Mouse (Mus musculus) embryonic stem cell, embryonic (primary cell): Measurements from ENCODE around the gene Mindy4.

Experiments used
- CTCF ChIA-PET, 4 experiments: fragments of 300-600 bp in 2 of 4; fragments of 350-600 bp in 2 of 4; sonication (Branson Sonifier 250); formaldehyde crosslinking; loops; one replicate each; lab custom pipeline; 2022; ENCODE audit warnings: inconsistent platforms in 2 of 4; lab: Charles Lee
- POLR2A ChIA-PET, 4 experiments: fragments of 300-600 bp in 2 of 4; fragments of 350-600 bp in 2 of 4; sonication (Branson Sonifier 250); formaldehyde crosslinking; loops; one replicate each; lab custom pipeline; 2022; ENCODE audit warnings: antibody characterized with exemption in 4 of 4, inconsistent platforms in 1 of 4; lab: Charles Lee

Gene Mindy4

DNA sequence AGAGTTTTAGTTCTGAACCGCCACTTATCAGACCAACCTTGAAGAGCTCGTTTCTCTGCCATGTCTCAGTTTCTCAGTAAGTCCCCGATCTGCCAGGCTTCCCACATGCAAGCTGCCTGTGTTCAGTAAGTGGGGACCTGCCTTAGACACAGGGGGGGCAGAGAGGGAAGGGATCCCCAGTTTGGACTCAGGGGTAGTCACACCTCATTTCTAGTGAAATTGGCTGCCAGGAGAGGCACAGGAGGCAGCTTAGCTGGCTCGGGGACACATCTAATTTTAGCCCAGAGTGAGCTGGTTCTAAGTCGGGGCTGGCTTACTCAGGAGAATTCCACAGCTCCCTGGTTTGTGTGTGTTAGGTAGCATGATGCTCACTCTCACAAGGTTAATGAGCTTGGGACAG is 38.3 kb downstream of the Mindy4 start:
- POLR2A ChIA-PET = interaction anchor here in 1 of 4 experiments (0.6 kb wide), 1 partner anchor 36 kb away, joined by 3 read pairs; no protein-coding TSS in a partner anchor
- CTCF ChIA-PET = interaction anchor here (0.6 to 1.3 kb wide), 5 partner anchors 9 to 270 kb away, joined by 3 to 6 read pairs (median 5); no protein-coding TSS in a partner anchor

GRCm38 (mm10) chr6:55245680-55246079 is 42.5 kb downstream of the Mindy4 start:
- CTCF ChIA-PET = interaction anchor here in 3 of 4 experiments (0.7 to 1.7 kb wide), 3 partner anchors 13 to 274 kb away, joined by 3 to 4 read pairs (median 3); no protein-coding TSS in a partner anchor
- POLR2A ChIA-PET = no interaction called here

- ChIA-PET CTCF (interaction anchor here in 2 of 4 experiments (1.0 to 1.7 kb wide), 3 partner anchors 14 to 273 kb away, joined by 3 to 8 read pairs (median 4); no protein-coding TSS in a partner anchor), POLR2A (no interaction called here)
Measured at GRCm38 (mm10) chr6:55246441-55246840, 43.3 kb downstream of the Mindy4 start.

DNA sequence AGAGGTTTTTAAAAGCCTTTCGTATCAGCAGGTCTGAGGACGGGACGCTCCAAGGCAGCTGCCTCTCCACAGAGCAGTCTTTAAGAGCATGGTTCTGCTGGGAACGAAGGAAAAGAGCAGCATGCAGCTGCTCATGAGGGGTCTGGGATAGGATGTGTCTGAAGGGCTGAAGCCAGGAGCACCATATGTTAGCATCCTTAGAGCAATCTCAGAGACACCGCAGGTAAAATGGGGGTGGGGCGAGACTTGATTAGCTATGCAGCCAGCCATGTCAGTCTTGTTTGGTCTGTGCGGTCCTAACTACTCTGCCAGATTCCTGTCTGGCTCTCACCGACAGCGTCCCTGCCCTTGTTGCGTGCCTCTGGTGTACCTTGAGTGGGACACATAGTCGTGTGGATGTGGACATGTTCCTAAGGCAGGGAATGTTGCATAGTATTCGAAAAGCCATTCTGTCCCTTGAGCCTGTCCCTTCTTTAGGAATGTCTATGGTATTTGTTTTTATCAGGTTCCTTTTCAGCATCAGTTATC is 43.8 kb downstream of the Mindy4 start:
- ChIA-PET POLR2A (no interaction called here), CTCF (interaction anchor here in 2 of 4 experiments (1.0 to 1.7 kb wide), 3 partner anchors 14 to 273 kb away, joined by 3 to 8 read pairs (median 4); no protein-coding TSS in a partner anchor)

DNA sequence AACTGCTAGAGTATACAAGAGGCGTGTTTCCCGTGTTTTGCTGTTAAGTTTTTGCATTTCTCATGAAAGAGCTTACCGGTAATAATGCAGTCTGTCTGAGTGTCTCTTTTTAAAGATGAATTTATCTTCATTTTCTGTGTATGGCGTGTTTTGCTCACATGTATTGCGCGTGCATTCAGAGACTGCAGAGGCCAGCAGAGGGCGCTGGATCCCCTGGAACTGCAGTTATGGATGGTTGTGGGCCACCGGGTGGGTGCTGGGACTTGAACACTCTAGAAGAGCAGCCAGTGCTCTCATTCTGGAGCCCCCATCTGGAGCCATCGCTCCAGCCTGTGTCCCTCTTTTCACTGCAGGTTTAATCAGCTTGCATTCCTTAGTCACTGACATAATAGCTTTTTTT is 46.1 kb downstream of the Mindy4 start:
- ChIA-PET POLR2A (interaction anchor here in 2 of 4 experiments (0.6 to 0.9 kb wide), 4 partner anchors 32 to 263 kb away, joined by 3 to 6 read pairs (median 4); no protein-coding TSS in a partner anchor), CTCF (interaction anchor here (0.6 to 2.3 kb wide), 9 partner anchors 10 to 270 kb away, joined by 3 to 8 read pairs (median 4); no protein-coding TSS in a partner anchor)

DNA sequence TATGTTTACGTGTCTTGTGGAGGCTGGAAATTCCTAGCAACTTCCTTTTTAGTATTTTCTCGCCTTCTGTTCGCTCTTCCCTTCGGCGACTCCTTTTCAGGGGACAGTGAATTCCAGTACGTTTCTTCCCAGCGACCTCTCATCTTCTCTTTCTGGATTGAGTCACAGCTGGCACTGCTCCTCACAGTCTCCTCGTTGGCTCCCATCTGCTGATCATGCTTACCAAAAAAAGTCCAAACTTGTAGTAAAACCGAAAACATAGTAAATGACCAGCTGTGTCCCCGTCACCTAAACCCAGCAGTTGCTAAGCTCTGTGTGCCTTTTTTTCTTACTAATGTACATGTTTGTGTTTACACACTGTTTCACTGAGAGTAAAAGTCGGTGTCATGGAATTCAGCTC is 47.6 kb downstream of the Mindy4 start:
- ChIA-PET CTCF (interaction anchor here in 1 of 4 experiments (1.0 kb wide), 1 partner anchor 82 kb away, joined by 3 read pairs; no protein-coding TSS in a partner anchor), POLR2A (no interaction called here)

DNA sequence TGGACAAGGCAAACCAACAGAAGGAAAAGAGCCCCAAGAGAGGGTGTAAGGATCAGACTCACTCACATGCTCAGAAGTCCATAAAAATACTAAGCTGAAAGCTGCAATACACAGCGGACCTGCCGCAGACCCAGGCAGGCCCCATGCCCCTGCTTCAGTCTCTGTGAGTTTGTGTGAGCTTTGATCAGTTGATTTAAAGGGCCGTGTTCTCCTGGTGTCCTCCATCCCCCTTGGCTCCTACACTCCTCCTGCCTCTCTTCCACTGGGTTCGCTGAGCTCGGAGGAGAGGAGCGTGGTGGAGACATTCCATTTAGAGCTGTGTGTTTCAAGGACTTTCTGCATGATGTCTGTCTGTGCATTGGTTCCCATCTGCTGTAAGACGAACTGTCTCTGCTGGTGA is 48.4 kb downstream of the Mindy4 start:
- POLR2A ChIA-PET = no interaction called here
- CTCF ChIA-PET = interaction anchor here in 1 of 4 experiments (1.0 kb wide), 1 partner anchor 82 kb away, joined by 3 read pairs; no protein-coding TSS in a partner anchor

DNA sequence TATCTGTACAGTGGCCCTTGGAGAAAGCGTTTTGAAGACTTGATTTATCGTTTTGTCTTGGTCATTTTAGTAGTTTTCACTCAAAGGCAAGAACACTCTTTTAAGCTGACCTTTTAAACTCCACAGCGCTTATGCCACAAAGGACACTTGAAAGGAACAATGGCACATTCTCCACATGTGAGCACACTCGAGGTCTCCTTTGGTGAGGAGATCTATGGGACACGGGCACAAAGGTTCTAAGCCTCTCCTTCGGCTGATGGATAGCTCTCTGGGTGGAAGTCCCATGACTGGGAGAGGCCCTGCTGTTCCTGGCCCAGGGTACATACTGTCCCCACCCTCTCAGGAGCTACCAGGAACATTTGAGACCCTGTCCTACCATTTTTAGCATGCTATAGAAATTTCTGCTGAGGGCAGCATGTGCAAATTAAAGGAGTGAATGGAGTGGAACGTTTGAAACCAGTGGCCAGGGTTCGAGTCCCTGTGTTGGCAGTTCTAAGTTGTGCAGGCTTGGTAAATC is 49.6 kb downstream of the Mindy4 start:
- POLR2A ChIA-PET = no interaction called here
- CTCF ChIA-PET = interaction anchor here in 1 of 4 experiments (0.6 kb wide), 1 partner anchor 267 kb away, joined by 7 read pairs; no protein-coding TSS in a partner anchor

DNA sequence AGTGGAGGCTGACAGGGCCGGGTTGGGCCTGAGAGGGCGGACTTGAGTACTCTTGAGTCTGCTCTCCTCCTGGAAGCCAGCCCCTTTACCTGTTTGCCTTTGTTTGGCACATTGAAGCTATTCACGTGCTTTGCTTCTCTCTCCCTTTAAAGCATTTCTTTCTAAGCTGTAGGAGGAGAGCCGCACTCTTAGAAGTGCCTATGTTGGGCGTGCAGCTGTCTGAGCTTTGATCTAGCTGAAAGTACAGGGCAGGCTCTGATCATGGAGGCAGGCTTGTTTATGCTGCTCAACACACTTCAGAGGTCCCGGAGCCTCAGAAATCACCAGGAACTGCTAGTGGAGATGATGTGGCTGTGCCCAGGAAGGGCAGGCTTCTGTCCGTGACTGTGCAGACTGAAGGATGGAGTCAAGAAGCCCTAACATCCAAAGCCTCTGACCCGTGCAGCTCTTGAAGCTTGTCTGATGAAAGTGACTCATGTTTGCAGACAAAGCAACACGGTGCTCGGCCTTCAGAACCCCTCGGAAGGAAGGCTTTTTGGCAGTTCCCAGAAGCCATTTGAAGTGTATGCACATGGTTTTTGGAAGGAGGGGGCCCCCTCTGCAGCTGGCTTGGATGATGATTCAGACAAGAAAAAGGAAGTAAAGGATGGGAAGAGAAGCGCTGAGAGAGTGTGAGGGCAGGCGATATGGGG is 53.5 kb downstream of the Mindy4 start:
- CTCF ChIA-PET = no interaction called here
- POLR2A ChIA-PET = interaction anchor here in 1 of 4 experiments (0.6 kb wide), 1 partner anchor 20 kb away, joined by 7 read pairs; no protein-coding TSS in a partner anchor

DNA sequence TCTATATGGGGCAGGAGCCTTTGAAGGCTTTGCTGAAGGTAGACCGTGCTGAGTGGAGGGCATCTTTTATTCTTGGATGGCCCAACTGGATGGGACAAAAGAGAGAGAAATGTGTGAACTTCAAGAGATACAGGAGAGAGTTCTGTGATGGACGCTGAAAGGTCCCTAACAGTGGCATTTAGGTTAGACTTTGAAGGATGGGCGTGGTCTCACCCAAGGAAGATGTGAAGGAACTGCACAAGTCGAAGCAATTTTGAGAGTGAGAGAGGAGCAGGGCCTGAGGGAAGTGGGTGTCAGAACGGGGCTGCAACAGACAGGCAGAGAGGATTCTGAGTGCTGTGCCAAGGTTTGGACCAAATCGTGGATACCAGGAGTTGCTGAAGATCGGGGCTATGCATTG is 54.1 kb downstream of the Mindy4 start:
- ChIA-PET CTCF (no interaction called here), POLR2A (no interaction called here)

- CTCF ChIA-PET = interaction anchor here in 1 of 4 experiments (2.1 kb wide), 1 partner anchor 26 kb away, joined by 6 read pairs; no protein-coding TSS in a partner anchor
- POLR2A ChIA-PET = interaction anchor here in 1 of 4 experiments (0.6 kb wide), 2 partner anchors 308 to 456 kb away, joined by 3 read pairs; no protein-coding TSS in a partner anchor
Measured at GRCm38 (mm10) chr6:55258428-55259325, 55.5 kb downstream of the Mindy4 start.

DNA sequence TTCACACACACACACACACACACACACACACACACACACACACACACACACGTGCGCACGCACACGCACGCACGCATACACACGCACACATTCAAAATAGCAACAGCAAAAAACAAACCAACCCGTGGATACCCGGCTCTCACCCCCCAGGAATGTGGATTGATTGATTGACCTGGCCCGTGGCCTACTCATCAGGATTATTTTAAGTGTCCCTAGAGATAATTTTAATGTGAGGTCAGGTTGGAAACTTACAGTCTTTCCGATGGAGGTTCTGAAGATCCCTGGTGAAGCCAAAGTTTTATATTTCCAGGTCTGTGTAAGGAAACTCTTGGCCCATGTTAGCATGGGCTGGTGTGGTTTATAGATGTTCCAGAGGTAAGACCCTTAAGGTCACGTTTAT is 59.0 kb downstream of the Mindy4 start:
- CTCF ChIA-PET = no interaction called here

DNA sequence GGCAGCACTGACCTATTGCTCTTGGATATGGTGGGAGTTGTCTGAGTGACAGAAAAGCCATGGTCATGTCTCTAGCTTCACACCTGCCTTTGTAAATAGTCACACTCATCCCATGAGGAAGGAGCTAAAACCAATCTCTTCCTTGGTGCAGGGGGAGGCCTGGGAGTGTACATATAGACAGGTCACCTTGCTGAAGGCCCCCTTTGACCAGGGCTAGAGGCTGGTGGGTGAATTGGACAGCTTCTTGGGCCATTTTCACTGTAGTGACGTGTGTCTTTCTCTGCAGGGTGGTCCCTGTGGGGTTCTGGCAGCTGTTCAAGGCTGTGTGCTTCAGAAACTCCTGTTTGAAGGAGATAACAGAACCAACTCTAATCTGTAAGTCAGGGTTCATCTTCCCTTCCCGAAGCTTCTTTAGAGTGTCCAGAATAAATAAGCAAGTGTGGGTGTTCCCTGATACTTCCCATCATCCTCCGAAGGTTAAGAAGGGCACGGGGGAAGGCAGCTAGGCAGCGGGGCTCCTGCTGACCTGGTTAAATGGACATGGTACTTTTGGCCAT is 60.4 kb downstream of the Mindy4 start:
- CTCF ChIA-PET = interaction anchor here in 1 of 4 experiments (1.5 kb wide), 1 partner anchor 31 kb away, joined by 6 read pairs; no protein-coding TSS in a partner anchor
- POLR2A ChIA-PET = no interaction called here

More for the DNA sequence above, 59.0 kb downstream of the Mindy4 start:
- POLR2A ChIA-PET = no interaction called here

- ChIA-PET POLR2A (no interaction called here), CTCF (interaction anchor here in 1 of 4 experiments (1.5 kb wide), 1 partner anchor 32 kb away, joined by 6 read pairs; no protein-coding TSS in a partner anchor)
Measured at GRCm38 (mm10) chr6:55264741-55265366, 61.7 kb downstream of the Mindy4 start.

- ChIA-PET CTCF (no interaction called here), POLR2A (no interaction called here)
Measured at GRCm38 (mm10) chr6:55272952-55273351, 69.8 kb downstream of the Mindy4 start.

DNA sequence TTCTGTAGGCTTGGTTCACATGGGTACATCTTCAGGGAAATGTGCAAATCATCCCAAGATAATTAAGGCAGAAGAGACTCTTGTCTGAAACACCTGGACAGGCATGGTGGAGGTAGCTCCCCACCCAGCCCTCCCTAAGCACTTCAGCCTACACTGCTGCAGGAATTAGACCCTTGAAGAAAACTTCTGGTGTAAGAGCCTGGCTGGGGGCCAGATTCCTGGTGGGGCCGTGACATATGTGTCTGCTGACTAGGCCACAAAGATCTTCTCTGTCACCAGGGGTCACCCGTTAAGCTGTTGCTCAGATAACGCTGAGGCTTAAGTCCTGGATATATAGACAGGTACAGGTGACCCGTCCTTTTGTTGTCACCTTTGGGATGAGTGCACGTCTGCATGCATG is 70.3 kb downstream of the Mindy4 start:
- POLR2A ChIA-PET = no interaction called here
- CTCF ChIA-PET = interaction anchor here in 1 of 4 experiments (1.1 kb wide), 1 partner anchor 106 kb away, joined by 3 read pairs; no protein-coding TSS in a partner anchor

DNA sequence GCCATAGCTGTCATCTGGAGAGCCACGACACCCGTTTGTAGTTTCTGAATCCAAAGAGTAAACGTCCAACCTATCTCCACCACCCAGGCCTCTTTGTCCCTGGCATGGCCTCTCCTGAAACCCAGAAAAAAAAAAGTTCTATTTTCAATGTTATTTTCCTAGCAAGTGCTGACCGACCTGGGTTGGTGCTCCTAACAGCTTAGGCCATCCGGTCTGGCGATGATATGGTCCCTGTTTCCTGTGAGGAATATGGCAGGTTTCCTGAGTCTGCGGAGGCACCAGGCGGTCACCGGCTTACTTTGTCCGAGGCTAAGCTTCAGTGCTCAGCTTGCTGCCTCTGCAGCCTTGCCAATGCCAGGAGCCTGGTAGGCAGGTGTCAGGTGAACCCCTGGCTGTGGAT is 71.8 kb downstream of the Mindy4 start:
- ChIA-PET CTCF (no interaction called here), POLR2A (interaction anchor here in 1 of 4 experiments (0.5 kb wide), 1 partner anchor 144 kb away, joined by 8 read pairs; no protein-coding TSS in a partner anchor)
